Mouse (Mus musculus): ENCODE measurements around the gene Cdc42bpa. TPM values are rescaled to one million over a fixed set of nuclear protein-coding genes. Genes with fewer than 3 reads are reported as not detected.

Cdc42bpa gene
- polyA plus RNA-seq, 1 experiment = 6.4 TPM

- WGBS = 88% methylated on average over 9 of the region's 9 CpGs
- no peak for DNase-seq (ENCODE audit: low read depth, low spot score)
Observed at GRCm38 (mm10) chr1:180181966-180182319, 221.7 kb downstream of the Cdc42bpa start.

- WGBS = 31% methylated on average over 3 of the region's 3 CpGs
- no peak for DNase-seq (ENCODE audit: low read depth, low spot score)
Observed at GRCm38 (mm10) chr1:180182731-180183130, 222.5 kb downstream of the Cdc42bpa start.

GRCm38 (mm10) chr1:180183525-180184159, 223.4 kb downstream of the Cdc42bpa start:
- no peak for DNase-seq (ENCODE audit: low read depth, low spot score)
- WGBS = 42% methylated on average over 6 of the region's 6 CpGs

GRCm38 (mm10) chr1:180184768-180185167, 224.5 kb downstream of the Cdc42bpa start:
- no peak for DNase-seq (ENCODE audit: low read depth, low spot score)
- 25% methylated on average over 7 of the region's 7 CpGs for WGBS

GRCm38 (mm10) chr1:180185877-180186276, 225.6 kb downstream of the Cdc42bpa start:
- WGBS = 45% methylated on average over 5 of the region's 5 CpGs
- DNase-seq (ENCODE audit: low read depth, low spot score) = no peak

GRCm38 (mm10) chr1:180186371-180186770, 226.1 kb downstream of the Cdc42bpa start:
- 34% methylated on average over 3 of the region's 3 CpGs for WGBS
- DNase-seq (ENCODE audit: low read depth, low spot score) = no peak

GRCm38 (mm10) chr1:180188951-180189350, 228.7 kb downstream of the Cdc42bpa start:
- DNase-seq (ENCODE audit: low read depth, low spot score) = no peak

GRCm38 (mm10) chr1:180191112-180191511, 230.8 kb downstream of the Cdc42bpa start:
- 45% methylated on average over 8 of the region's 8 CpGs for WGBS
- no peak for DNase-seq (ENCODE audit: low read depth, low spot score)

More at GRCm38 (mm10) chr1:180188951-180189350, 228.7 kb downstream of the Cdc42bpa start:
- 85% methylated on average over 4 of the region's 4 CpGs for WGBS

- DNase-seq (ENCODE audit: low read depth, low spot score) = no peak
- 42% methylated on average over 7 of the region's 7 CpGs for WGBS
Observed at GRCm38 (mm10) chr1:180191651-180192220, 231.5 kb downstream of the Cdc42bpa start.

GRCm38 (mm10) chr1:180192866-180193265, 232.6 kb downstream of the Cdc42bpa start:
- 24% methylated on average over 4 of the region's 4 CpGs for WGBS
- DNase-seq (ENCODE audit: low read depth, low spot score) = no peak

- WGBS = 27% methylated on average over 8 of the region's 8 CpGs
- DNase-seq (ENCODE audit: low read depth, low spot score) = no peak
Observed at GRCm38 (mm10) chr1:180193391-180193935, 233.2 kb downstream of the Cdc42bpa start.

GRCm38 (mm10) chr1:180194048-180194447, 233.8 kb downstream of the Cdc42bpa start:
- WGBS = 32% methylated on average over 9 of the region's 9 CpGs
- DNase-seq (ENCODE audit: low read depth, low spot score) = no peak

- no peak for DNase-seq (ENCODE audit: low read depth, low spot score)
- WGBS = 4% methylated on average over 9 of the region's 9 CpGs
Observed at GRCm38 (mm10) chr1:180194781-180195471, 234.7 kb downstream of the Cdc42bpa start.

GRCm38 (mm10) chr1:180195703-180196381, 235.6 kb downstream of the Cdc42bpa start:
- DNase-seq (ENCODE audit: low read depth, low spot score) = peak; percentile 97
- under 1% methylated on average over 57 of the region's 57 CpGs for WGBS

- 91% methylated on average over 9 of the region's 9 CpGs for WGBS
- DNase-seq (ENCODE audit: low read depth, low spot score) = no peak
Observed at GRCm38 (mm10) chr1:180196508-180196907, 236.2 kb downstream of the Cdc42bpa start.

- WGBS = 82% methylated on average over 3 of the region's 3 CpGs
- no peak for DNase-seq (ENCODE audit: low read depth, low spot score)
Observed at GRCm38 (mm10) chr1:180197956-180198355, 237.7 kb downstream of the Cdc42bpa start.

GRCm38 (mm10) chr1:180198959-180199714, 238.9 kb downstream of the Cdc42bpa start, which contains the start of gene Coq8a:
Coq8a (minus strand) TSS chr1:180199602.
- no peak for DNase-seq (ENCODE audit: low read depth, low spot score)
- 73% methylated on average over 4 of the region's 4 CpGs for WGBS

- 72% methylated on average over 4 of the region's 4 CpGs for WGBS
- DNase-seq (ENCODE audit: low read depth, low spot score) = no peak
Observed at GRCm38 (mm10) chr1:180199715-180200050, 239.4 kb downstream of the Cdc42bpa start.

GRCm38 (mm10) chr1:180200722-180201121, 240.4 kb downstream of the Cdc42bpa start:
- 38% methylated on average over 5 of the region's 5 CpGs for WGBS
- no peak for DNase-seq (ENCODE audit: low read depth, low spot score)

Measured in large intestine, adult 2 months (tissue).